Mouse (Mus musculus) megakaryocyte, embryonic 14.5 days (primary cell): ENCODE results near the gene Ccr2.

Experiments
- FLI1 ChIP-seq: IDR thresholded peaks from 2 replicates; pipeline ENCODE4 v1.6.1; 2012; ENCODE audit warnings: low read length, inconsistent platforms, mixed read lengths
- GATA1 ChIP-seq: IDR thresholded peaks from 3 replicates; pipeline ENCODE4 v1.6.1; 2012; ENCODE audit warnings: mixed read lengths, low read length, inconsistent platforms, borderline replicate concordance

GRCm38 (mm10) chr9:124099127-124099526 is 2.6 kb upstream of the Ccr2 start:
- TF ChIP-seq GATA1 (no peak), FLI1 (no peak)
